Mouse (Mus musculus) embryo, embryonic 9.5 days (tissue): Measurements from ENCODE around the gene Tarbp1.
A peak's percentile ranks its signal among the peaks of the same experiment; 100 is the strongest.

Experiments
- DNase-seq: peaks from one replicate; pipeline ENCODE4 v3.0.0-alpha.2; 2017; ENCODE audit errors: extremely low spot score

Tarbp1 gene

GRCm38 (mm10) chr8:126494160-126495110 lies 19.6 kb upstream of the Tarbp1 start:
- no peak for DNase-seq

- peak; percentile 72 for DNase-seq
Measured at GRCm38 (mm10) chr8:126482938-126483337, 8.1 kb upstream of the Tarbp1 start.

- DNase-seq, result no peak
Measured at GRCm38 (mm10) chr8:126482348-126482720, 7.5 kb upstream of the Tarbp1 start.

- peak; percentile 62 for DNase-seq
Measured at GRCm38 (mm10) chr8:126481494-126482347, 6.9 kb upstream of the Tarbp1 start.

- no peak for DNase-seq
Measured at GRCm38 (mm10) chr8:126480366-126480765, 5.5 kb upstream of the Tarbp1 start.

- no peak for DNase-seq
Measured at GRCm38 (mm10) chr8:126478714-126479113, 3.8 kb upstream of the Tarbp1 start.

- peak; percentile 14 for DNase-seq
Measured at GRCm38 (mm10) chr8:126476151-126476855, 1.4 kb upstream of the Tarbp1 start.

- DNase-seq, result peak; percentile 18
Measured at GRCm38 (mm10) chr8:126475738-126476137, 873 bp upstream of the Tarbp1 start.

GRCm38 (mm10) chr8:126473802-126474298 lies 1.0 kb downstream of the Tarbp1 start:
- no peak for DNase-seq

GRCm38 (mm10) chr8:126464071-126464470 lies 10.8 kb downstream of the Tarbp1 start:
- no peak for DNase-seq

- no peak for DNase-seq
Measured at GRCm38 (mm10) chr8:126461735-126462134, 13.1 kb downstream of the Tarbp1 start.

GRCm38 (mm10) chr8:126460274-126460673 lies 14.6 kb downstream of the Tarbp1 start:
- DNase-seq, result peak; percentile 20

- no peak for DNase-seq
Measured at GRCm38 (mm10) chr8:126455383-126455782, 19.5 kb downstream of the Tarbp1 start.

- DNase-seq, result no peak
Measured at GRCm38 (mm10) chr8:126451158-126451557, 23.7 kb downstream of the Tarbp1 start.

GRCm38 (mm10) chr8:126438937-126439336 lies 35.9 kb downstream of the Tarbp1 start:
- no peak for DNase-seq

- DNase-seq, result no peak
Measured at GRCm38 (mm10) chr8:126433827-126434226, 41.0 kb downstream of the Tarbp1 start.

- no peak for DNase-seq
Measured at GRCm38 (mm10) chr8:126429635-126430034, 45.2 kb downstream of the Tarbp1 start.

GRCm38 (mm10) chr8:126424946-126425345 lies 49.9 kb downstream of the Tarbp1 start:
- DNase-seq, result no peak

GRCm38 (mm10) chr8:126424163-126424562 lies 50.7 kb downstream of the Tarbp1 start:
- DNase-seq, result no peak

GRCm38 (mm10) chr8:126422920-126423300 lies 52.0 kb downstream of the Tarbp1 start:
- DNase-seq, result no peak

GRCm38 (mm10) chr8:126422174-126422919 lies 52.5 kb downstream of the Tarbp1 start, which contains the start of gene Coa6:
Gene Coa6 (plus strand): TSS chr8:126422515.
- DNase-seq, result peak; percentile 95
